Mouse (Mus musculus) heart, adult 2 months (tissue): ENCODE results near the gene Ankrd11.

Source experiments
- CTCF ChIP-seq: fragments of 200-600 bp; IDR thresholded peaks from 2 replicates; pipeline ENCODE4 v1.8.1; 2022; ENCODE audit warnings: antibody characterized with exemption, mild to moderate bottlenecking, moderate library complexity
- EP300 ChIP-seq: fragments of 200-500 bp; IDR thresholded peaks from 2 replicates; pipeline ENCODE4 v1.6.1; 2011; ENCODE audit warnings: low read depth, low read length, control low read depth; ENCODE audit not compliant: insufficient read depth
- POLR2A ChIP-seq: fragments of 200-500 bp; IDR thresholded peaks from 2 replicates; pipeline ENCODE4 v1.6.1; 2011; ENCODE audit warnings: mild to moderate bottlenecking, low read depth, low read length, control low read depth; ENCODE audit not compliant: insufficient read depth

DNA sequence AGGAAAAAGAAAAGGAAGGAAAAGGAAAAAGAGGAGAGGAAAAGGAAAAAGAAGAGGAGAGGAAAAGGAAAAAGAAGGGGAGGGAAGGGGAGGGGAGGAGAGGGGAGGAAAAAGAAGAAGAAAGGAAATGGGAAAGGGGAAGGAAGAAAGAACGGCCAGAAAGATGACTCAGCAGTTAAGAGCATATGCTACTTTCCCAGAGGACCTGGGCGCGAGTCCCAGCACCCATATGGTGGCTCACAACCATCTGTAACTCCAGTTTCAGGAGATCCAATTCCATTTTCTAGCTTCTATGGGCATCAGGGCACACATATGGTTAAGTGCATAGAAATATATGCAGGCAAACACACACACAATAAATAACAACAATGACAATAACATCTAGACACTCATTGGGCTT, 73.9 kb downstream of the Ankrd11 start:
- TF ChIP-seq CTCF (no peak), POLR2A (no peak), EP300 (no peak)
